Mouse (Mus musculus): ENCODE data around the gene Msmp. TPM values are rescaled to one million over a fixed set of nuclear protein-coding genes. Genes with fewer than 3 reads are reported as not detected.

The Msmp gene
- polyA plus RNA-seq, 1 experiment from 2014 or later = 0.74 TPM

GRCm38 (mm10) chr4:43585682-43586081 lies 1.4 kb upstream of the Msmp start:
- Histone ChIP-seq H3K36me3 (peaks cover 46% of the 10 kb centered on the region), H3K4me3 (no peak overlapping the region), H3K27ac (replicated peaks) (no peak overlapping the region), H3K27me3 (ENCODE audit: low read depth, poor library complexity, severe bottlenecking) (no peaks in the 10 kb centered on the region), H3K9me3 (replicated peaks) (no peaks in the 10 kb centered on the region), H3K4me1 (peaks cover 23% of the 10 kb centered on the region)
- no peak for DNase-seq (ENCODE audit: low spot score)
- WGBS = 56% methylated on average over 10 of the region's 10 CpGs

DNA sequence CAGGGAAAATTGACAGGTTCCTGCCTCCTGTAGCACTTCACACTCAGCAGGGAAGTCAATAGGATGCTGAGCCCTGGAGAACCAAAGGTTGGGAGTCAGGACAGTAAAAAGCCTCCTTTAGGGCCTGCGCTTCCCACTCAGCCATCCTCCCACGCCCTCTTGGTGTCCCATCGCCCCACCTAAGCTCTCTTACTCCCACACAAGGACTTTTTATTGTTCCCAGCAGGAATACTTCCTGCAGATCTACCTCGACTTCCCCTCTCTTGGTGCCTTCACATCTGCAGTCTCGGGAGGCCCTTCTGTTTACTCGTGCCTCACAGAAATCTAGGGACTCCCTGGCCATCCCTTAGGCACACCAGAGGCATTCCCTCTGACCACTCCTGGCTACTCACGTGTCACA lies 873 bp downstream of the Msmp start:
- H3K4me1 ChIP-seq = peaks cover 32% of the 10 kb centered on the region
- no peak overlapping the region for H3K4me3 ChIP-seq
- H3K36me3 ChIP-seq = peaks cover 51% of the 10 kb centered on the region
- H3K9me3 ChIP-seq (replicated peaks) = no peaks in the 10 kb centered on the region
- no peak overlapping the region for H3K27ac ChIP-seq (replicated peaks)
- WGBS = 82% methylated on average over 7 of the region's 7 CpGs
- no peak for DNase-seq (ENCODE audit: low spot score)
- H3K27me3 ChIP-seq (ENCODE audit: low read depth, poor library complexity, severe bottlenecking) = no peaks in the 10 kb centered on the region

DNA sequence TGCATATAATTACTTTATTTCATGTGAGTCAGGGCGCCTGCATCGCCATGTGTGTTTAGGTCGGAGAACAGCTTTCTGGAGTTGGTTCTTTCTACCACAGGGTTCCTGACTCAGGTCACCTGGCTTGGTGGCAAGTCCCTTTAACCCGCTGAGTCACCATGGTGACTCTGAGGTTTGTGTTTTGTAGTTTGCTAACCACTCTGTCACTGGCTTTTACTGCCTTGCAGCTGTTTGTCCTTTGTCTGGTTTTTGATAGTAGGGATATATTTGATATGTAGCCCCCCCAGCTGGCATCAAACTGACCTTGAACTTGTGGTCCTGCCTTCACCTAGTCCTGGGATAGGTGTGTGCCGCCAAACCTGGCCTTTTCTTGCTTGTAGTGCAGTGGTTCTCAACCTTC lies 2.1 kb downstream of the Msmp start:
- Histone ChIP-seq H3K27me3 (ENCODE audit: low read depth, poor library complexity, severe bottlenecking) (no peaks in the 10 kb centered on the region), H3K4me3 (no peak overlapping the region), H3K4me1 (peaks cover 42% of the 10 kb centered on the region), H3K36me3 (peaks cover 51% of the 10 kb centered on the region), H3K9me3 (replicated peaks) (no peaks in the 10 kb centered on the region), H3K27ac (replicated peaks) (no peak overlapping the region)
- DNase-seq (ENCODE audit: low spot score) = no peak
- 93% methylated on average over 5 of the region's 5 CpGs for WGBS

- H3K4me1 ChIP-seq = peaks cover 48% of the 10 kb centered on the region
- H3K36me3 ChIP-seq = peaks cover 51% of the 10 kb centered on the region
- no peak overlapping the region for H3K4me3 ChIP-seq
- no peak overlapping the region for H3K27ac ChIP-seq (replicated peaks)
- WGBS = 97% methylated on average over 12 of the region's 12 CpGs
- H3K9me3 ChIP-seq (replicated peaks) = no peaks in the 10 kb centered on the region
- no peaks in the 10 kb centered on the region for H3K27me3 ChIP-seq (ENCODE audit: low read depth, poor library complexity, severe bottlenecking)
- DNase-seq (ENCODE audit: low spot score) = no peak
These were observed 2.9 kb downstream of the Msmp start for GRCm38 (mm10) chr4:43581381-43581780.

DNA sequence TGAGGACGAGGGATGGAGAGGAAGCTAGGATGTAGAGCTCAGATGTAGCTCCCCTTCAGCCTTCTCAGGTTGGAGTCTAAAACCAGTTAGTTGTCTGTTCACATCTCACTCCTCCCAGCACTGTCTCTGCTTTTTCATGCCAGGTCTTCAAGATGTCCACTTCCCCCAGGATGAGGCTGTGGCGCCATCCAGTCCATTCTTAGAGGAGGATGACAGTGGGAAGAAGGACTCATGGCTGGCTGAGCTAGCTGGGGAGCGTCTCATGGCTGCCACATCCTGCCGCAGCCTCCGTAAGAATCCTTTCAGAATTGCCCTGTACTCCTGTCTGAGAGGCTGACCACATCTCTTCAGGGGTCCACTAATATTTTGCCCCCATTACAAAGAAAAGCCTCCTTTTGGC lies 3.6 kb downstream of the Msmp start:
- H3K36me3 ChIP-seq = peaks cover 54% of the 10 kb centered on the region
- DNase-seq (ENCODE audit: low spot score) = no peak
- WGBS = 95% methylated on average over 5 of the region's 5 CpGs
- H3K4me1 ChIP-seq = peaks cover 49% of the 10 kb centered on the region
- H3K4me3 ChIP-seq = no peak overlapping the region
- no peaks in the 10 kb centered on the region for H3K9me3 ChIP-seq (replicated peaks)
- H3K27me3 ChIP-seq (ENCODE audit: low read depth, poor library complexity, severe bottlenecking) = no peaks in the 10 kb centered on the region
- no peak overlapping the region for H3K27ac ChIP-seq (replicated peaks)

GRCm38 (mm10) chr4:43579731-43580130 lies 4.6 kb downstream of the Msmp start:
- 87% methylated on average over 6 of the region's 6 CpGs for WGBS
- Histone ChIP-seq H3K4me3 (peak overlapping the region; percentile 93), H3K9me3 (replicated peaks) (no peaks in the 10 kb centered on the region), H3K4me1 (peaks cover 48% of the 10 kb centered on the region), H3K27ac (replicated peaks) (peak overlapping the region; percentile 94; the same call in 1 of the 2 replicates), H3K36me3 (peaks cover 56% of the 10 kb centered on the region), H3K27me3 (ENCODE audit: low read depth, poor library complexity, severe bottlenecking) (no peaks in the 10 kb centered on the region)
- DNase-seq (ENCODE audit: low spot score) = no peak

- WGBS = 11% methylated on average over 10 of the region's 10 CpGs
- Histone ChIP-seq H3K27me3 (ENCODE audit: low read depth, poor library complexity, severe bottlenecking) (no peaks in the 10 kb centered on the region), H3K27ac (replicated peaks) (peak overlapping the region; percentile 94), H3K4me1 (peaks cover 44% of the 10 kb centered on the region), H3K36me3 (peaks cover 52% of the 10 kb centered on the region), H3K9me3 (replicated peaks) (no peaks in the 10 kb centered on the region), H3K4me3 (peak overlapping the region; percentile 93)
- no peak for DNase-seq (ENCODE audit: low spot score)
These were observed 5.0 kb downstream of the Msmp start for GRCm38 (mm10) chr4:43579256-43579655.

GRCm38 (mm10) chr4:43578376-43579204 lies 5.7 kb downstream of the Msmp start, which contains the start of the genes Rgp1 and Gba2:
Gene Rgp1, plus strand, starts transcription at chr4:43578715.
Gene Gba2, minus strand, starts transcription at chr4:43578873.
- H3K27ac ChIP-seq (replicated peaks) = peak within 1 kb of the TSS; percentile 94
- H3K9me3 ChIP-seq (replicated peaks) = no peaks in the 10 kb centered on the region
- H3K27me3 ChIP-seq (ENCODE audit: low read depth, poor library complexity, severe bottlenecking) = no peaks in the 10 kb centered on the region
- peak within 1 kb of the TSS; percentile 93 for H3K4me3 ChIP-seq
- under 1% methylated on average over 76 of the region's 76 CpGs for WGBS
- DNase-seq (ENCODE audit: low spot score) = peak; percentile 88
- peaks cover 52% of the 10 kb centered on the region for H3K36me3 ChIP-seq
- H3K4me1 ChIP-seq = peaks cover 44% of the 10 kb centered on the region

GRCm38 (mm10) chr4:43577237-43577881 lies 6.9 kb downstream of the Msmp start:
- no peak overlapping the region for H3K27ac ChIP-seq (replicated peaks)
- H3K9me3 ChIP-seq (replicated peaks) = no peaks in the 10 kb centered on the region
- H3K27me3 ChIP-seq (ENCODE audit: low read depth, poor library complexity, severe bottlenecking) = no peaks in the 10 kb centered on the region
- H3K36me3 ChIP-seq = peaks cover 52% of the 10 kb centered on the region
- WGBS = 66% methylated on average over 8 of the region's 8 CpGs
- H3K4me3 ChIP-seq = peak overlapping the region; percentile 93
- H3K4me1 ChIP-seq = peaks cover 44% of the 10 kb centered on the region
- DNase-seq (ENCODE audit: low spot score) = no peak

DNA sequence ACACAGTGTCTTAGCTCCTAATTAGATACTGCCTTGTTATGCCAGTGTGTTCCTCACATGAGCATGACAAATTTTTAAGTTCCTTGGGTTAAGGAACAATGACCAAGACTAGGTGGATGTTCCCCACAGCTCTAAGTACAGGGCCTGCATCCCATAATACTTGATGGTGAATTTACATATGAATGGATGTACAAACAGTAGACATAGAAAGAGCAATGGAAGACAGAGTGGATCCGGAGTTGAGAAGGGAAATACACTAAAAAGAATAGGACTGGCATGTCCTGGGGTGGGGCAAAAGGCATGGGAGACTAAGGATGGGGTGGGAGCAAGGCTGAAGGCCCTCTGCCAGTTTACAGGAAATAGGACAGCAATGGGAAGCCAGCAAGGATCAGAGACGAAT lies 8.9 kb downstream of the Msmp start:
- H3K9me3 ChIP-seq (replicated peaks) = no peaks in the 10 kb centered on the region
- peaks cover 52% of the 10 kb centered on the region for H3K36me3 ChIP-seq
- 73% methylated on average over 2 of the region's 2 CpGs for WGBS
- peak overlapping the region; percentile 11; the same call in 1 of the 2 replicates for H3K4me3 ChIP-seq
- no peak for DNase-seq (ENCODE audit: low spot score)
- H3K27me3 ChIP-seq (ENCODE audit: low read depth, poor library complexity, severe bottlenecking) = no peaks in the 10 kb centered on the region
- peaks cover 44% of the 10 kb centered on the region for H3K4me1 ChIP-seq
- no peak overlapping the region for H3K27ac ChIP-seq (replicated peaks)

GRCm38 (mm10) chr4:43573561-43573960 lies 10.7 kb downstream of the Msmp start:
- DNase-seq (ENCODE audit: low spot score) = no peak
- Histone ChIP-seq H3K27ac (replicated peaks) (no peak overlapping the region), H3K27me3 (ENCODE audit: low read depth, poor library complexity, severe bottlenecking) (no peaks in the 10 kb centered on the region), H3K36me3 (peaks cover 68% of the 10 kb centered on the region), H3K9me3 (replicated peaks) (no peaks in the 10 kb centered on the region), H3K4me3 (no peak overlapping the region), H3K4me1 (peaks cover 35% of the 10 kb centered on the region)
- WGBS = 95% methylated on average over 4 of the region's 4 CpGs

DNA sequence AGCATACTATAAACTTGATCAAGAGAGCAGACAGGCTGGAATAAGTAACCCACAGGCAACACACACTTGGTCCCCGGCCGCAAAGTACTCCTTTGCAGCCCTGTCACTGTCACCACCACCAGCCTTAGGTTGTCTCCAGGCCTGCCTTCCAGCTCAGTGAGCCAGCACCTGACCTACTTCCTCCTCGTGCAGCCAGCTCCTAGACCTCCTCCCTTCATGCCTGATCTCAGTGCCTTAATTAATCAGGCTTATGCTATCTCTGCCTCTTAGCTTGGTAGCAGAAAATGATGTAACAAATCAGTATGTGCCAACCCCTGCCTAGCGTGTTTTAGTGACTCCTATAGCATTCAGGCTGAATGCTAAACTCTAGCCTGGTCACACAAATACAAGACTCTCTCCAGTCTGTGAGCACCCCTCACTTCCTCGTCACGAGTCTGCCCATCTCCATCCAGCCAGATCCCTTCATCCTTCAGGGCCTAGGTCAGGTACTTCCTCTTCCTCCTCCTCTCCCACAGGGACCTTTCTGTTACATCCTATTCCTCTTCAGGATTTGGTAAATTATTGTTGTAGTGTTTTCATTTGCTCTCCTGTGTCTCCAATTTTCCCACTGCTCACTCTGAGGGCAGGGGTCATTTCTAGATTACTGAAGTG lies 12.8 kb downstream of the Msmp start:
- H3K27me3 ChIP-seq (ENCODE audit: low read depth, poor library complexity, severe bottlenecking) = no peaks in the 10 kb centered on the region
- H3K4me1 ChIP-seq = peaks cover 17% of the 10 kb centered on the region
- peaks cover 88% of the 10 kb centered on the region for H3K36me3 ChIP-seq
- H3K9me3 ChIP-seq (replicated peaks) = no peaks in the 10 kb centered on the region
- H3K27ac ChIP-seq (replicated peaks) = no peak overlapping the region
- no peak overlapping the region for H3K4me3 ChIP-seq
- no peak for DNase-seq (ENCODE audit: low spot score)
- 89% methylated on average over 6 of the region's 6 CpGs for WGBS
